In the genomic region with DNA sequence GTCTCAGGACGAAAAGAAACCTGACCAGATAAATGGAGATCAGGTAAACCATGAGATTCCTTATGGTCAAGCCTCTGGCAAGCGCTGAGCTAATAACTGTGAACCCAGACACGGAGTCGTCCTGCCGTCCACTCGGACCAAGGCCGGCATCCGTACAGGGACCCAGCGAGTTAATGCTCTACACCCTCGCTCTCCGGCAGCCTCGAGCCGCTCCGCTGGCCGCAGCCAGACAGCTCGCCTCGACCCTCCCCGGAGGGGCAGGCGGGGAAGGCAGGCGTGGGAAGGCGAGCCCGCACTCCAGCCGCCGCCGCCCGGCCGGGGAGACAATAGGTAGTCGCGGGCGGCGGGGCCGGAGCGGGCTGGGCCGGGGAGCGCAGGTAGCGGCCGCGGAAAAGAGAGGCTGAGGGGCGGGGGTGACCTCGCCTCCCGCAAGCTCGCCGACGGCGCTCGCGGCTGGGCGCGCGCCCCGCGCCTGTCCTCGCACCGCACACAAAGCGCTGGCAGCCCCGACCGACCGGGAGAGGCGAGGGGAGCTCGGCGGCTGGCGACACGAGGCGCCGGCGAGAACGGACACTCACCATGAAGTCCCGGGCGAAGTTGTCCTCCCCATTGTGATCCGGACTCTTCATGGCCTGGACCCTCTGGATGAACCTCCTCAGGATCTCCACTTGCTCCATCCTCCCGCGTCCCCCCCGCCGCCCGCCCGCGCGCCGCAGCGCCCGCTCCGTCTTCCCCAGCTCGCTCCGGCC, we compare ENCODE assay signal across 8 mouse cellular contexts. TPM values are rescaled to one million over a fixed set of nuclear protein-coding genes. Genes with fewer than 3 reads are reported as not detected.
DNase-seq lines count a peak whose midpoint lies in the region; ATAC-seq lines count a peak whose summit lies in the region.

No protein-coding gene starts in this region.

- H3K4me3 ChIP-seq in intestine, embryonic 15.5 days (replicated peaks), result peak overlapping the region; percentile 91
- H3K4me3 ChIP-seq in limb, embryonic 13.5 days, result peak overlapping the region; percentile 95
- H3K4me3 ChIP-seq in midbrain, embryonic 16.5 days (ENCODE audit: low read depth, low read length), result peak overlapping the region; percentile 100

- no peaks in the 10 kb centered on the region for H3K36me3 ChIP-seq in intestine, embryonic 15.5 days
- H3K36me3 ChIP-seq in limb, embryonic 13.5 days, result no peaks in the 10 kb centered on the region
- H3K36me3 ChIP-seq in midbrain, embryonic 16.5 days (ENCODE audit: control insufficient read depth, insufficient read depth, low read length), result no peaks in the 10 kb centered on the region

- DNase-seq in embryo, embryonic 10 days (ENCODE audit: low spot score), result peak; percentile 70
- no peak for DNase-seq in embryo, embryonic 9.5 days (ENCODE audit: extremely low spot score)
- peak; percentile 65 to 68 for DNase-seq in cerebellum, postnatal 14 days
- DNase-seq in gastrocnemius, postnatal 25 days, result peak; percentile 46
- DNase-seq in spleen, postnatal 4 days (ENCODE audit: low spot score in 2 of 2), result peak; percentile 51 to 83

- ATAC-seq in intestine, embryonic 15.5 days, result peak; percentile 31
- peak; percentile 17 for ATAC-seq in limb, embryonic 13.5 days (ENCODE audit: low FRiP score, low read depth)
- ATAC-seq in midbrain, embryonic 16.5 days, result no peak; the same call in none of the 2 replicates

- H3K27me3 ChIP-seq in intestine, embryonic 15.5 days (replicated peaks), result no peaks in the 10 kb centered on the region
- H3K27me3 ChIP-seq in limb, embryonic 13.5 days, result no peaks in the 10 kb centered on the region
- H3K27me3 ChIP-seq in midbrain, embryonic 16.5 days (ENCODE audit: control insufficient read depth, insufficient read depth, low read depth, low read length), result no peaks in the 10 kb centered on the region

- peaks cover 3% of the 10 kb centered on the region; the same call in 1 of the 2 replicates for H3K4me1 ChIP-seq in intestine, embryonic 15.5 days (replicated peaks)
- peaks cover 10% of the 10 kb centered on the region for H3K4me1 ChIP-seq in limb, embryonic 13.5 days
- peaks cover 26% of the 10 kb centered on the region for H3K4me1 ChIP-seq in midbrain, embryonic 16.5 days (ENCODE audit: control insufficient read depth, insufficient read depth, low read length)

- H3K9me3 ChIP-seq in intestine, embryonic 15.5 days, result no peaks in the 10 kb centered on the region
- H3K9me3 ChIP-seq in limb, embryonic 13.5 days, result no peaks in the 10 kb centered on the region
- no peaks in the 10 kb centered on the region for H3K9me3 ChIP-seq in midbrain, embryonic 16.5 days (replicated peaks; ENCODE audit: control insufficient read depth, low read length, poor library complexity, severe bottlenecking)

- under 1% methylated on average over 69 of the region's 84 CpGs for WGBS in intestine, embryonic 15.5 days
- WGBS in limb, embryonic 13.5 days, result under 1% methylated on average over 71 of the region's 84 CpGs
- WGBS in midbrain, embryonic 16.5 days, result 0% methylated on average over 60 of the region's 84 CpGs

- peak overlapping the region; percentile 98 for H3K27ac ChIP-seq in intestine, embryonic 15.5 days
- peak overlapping the region; percentile 98 for H3K27ac ChIP-seq in limb, embryonic 13.5 days
- peak overlapping the region; percentile 99 for H3K27ac ChIP-seq in midbrain, embryonic 16.5 days (ENCODE audit: low read length)

- H3K9ac ChIP-seq in intestine, embryonic 15.5 days, result peak overlapping the region; percentile 95
- H3K9ac ChIP-seq in limb, embryonic 13.5 days, result peak overlapping the region; percentile 97
- H3K9ac ChIP-seq in midbrain, embryonic 16.5 days (ENCODE audit: low read depth, low read length), result peak overlapping the region; percentile 97

- H3K4me2 ChIP-seq in intestine, embryonic 15.5 days (replicated peaks), result peak overlapping the region; percentile 57
- H3K4me2 ChIP-seq in limb, embryonic 13.5 days (replicated peaks), result peak overlapping the region; percentile 72
- peak overlapping the region; percentile 91 for H3K4me2 ChIP-seq in midbrain, embryonic 16.5 days (ENCODE audit: low read length)

RNA-seq across cellular contexts. Expression of a gene that starts 0.5 kb away (rescaled TPM):
- 10 to 100 TPM; 13.8 to 18.0 TPM for total RNA-seq in gastrocnemius, postnatal 25 days (2021)
- 16.9 and 17.3 TPM in 2 replicates for polyA plus RNA-seq in intestine, embryonic 15.5 days (2015; fragmentation: Nextera tagmentation; extraction: Ambion mirVana)
- 23.6 and 25.6 TPM in 2 replicates for polyA plus RNA-seq in limb, embryonic 13.5 days (2015; fragmentation: Nextera tagmentation; extraction: Ambion mirVana)
- 22.5 and 23.5 TPM in 2 replicates for polyA plus RNA-seq in midbrain, embryonic 16.5 days (2015; fragmentation: Nextera tagmentation; extraction: Ambion mirVana)
